Mouse (Mus musculus): ENCODE data around the gene Actc1. TPM values are rescaled to one million over a fixed set of nuclear protein-coding genes. Genes with fewer than 3 reads are reported as not detected.

Gene Actc1
- polyA plus RNA-seq, 2 experiments: 1.4 to 1.6 TPM

DNA sequence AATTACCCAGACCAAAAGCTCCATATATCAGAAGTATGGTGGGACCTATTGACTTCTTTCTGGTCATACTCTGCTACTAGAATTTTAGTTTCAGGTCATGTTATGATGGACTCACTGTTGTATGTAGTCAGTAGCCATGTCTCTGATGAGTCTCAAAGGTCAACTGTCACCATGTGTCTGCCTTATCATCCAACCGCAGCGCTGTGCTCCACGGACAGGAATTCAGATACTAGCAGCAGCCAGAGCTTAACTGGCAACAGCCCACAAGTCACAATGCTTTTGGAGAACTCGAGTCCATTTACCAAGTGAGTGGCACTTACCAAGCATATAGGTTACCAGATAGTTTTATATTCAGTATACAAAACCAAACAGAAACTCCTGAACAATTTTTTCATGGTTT, 44.3 kb upstream of the Actc1 start:
- DNase-seq (ENCODE audit: low read depth in 3 of 3, low spot score in 3 of 3) (peak in 2 of 3 experiments; percentile 17 to 28), ATAC-seq (ENCODE audit: insufficient read depth) (peak; percentile 67; the same call in 1 of the 2 replicates)
- H3K4me1 ChIP-seq (replicated peaks; ENCODE audit: control insufficient read depth in 2 of 2, insufficient read depth in 2 of 2, low read length in 1 of 2): peaks cover 0 to 7% of the 10 kb centered on the region in 2 experiments; a peak in 2 of 4 replicates
- H3K4me3 ChIP-seq (ENCODE audit: insufficient read depth in 1 of 2, low read depth in 2 of 2, low read length in 2 of 2): no peak overlapping the region
- H3K9ac ChIP-seq (replicated peaks): no peak overlapping the region
- H3K4me2 ChIP-seq (ENCODE audit: low read depth): no peak overlapping the region
- peak; percentile 59 for TF ChIP-seq EP300 (IDR thresholded peaks at IDR 0.05; ENCODE audit: low read depth)
- no peak for TF ChIP-seq CTCF (IDR thresholded peaks at IDR 0.05; ENCODE audit: low read depth)
- peaks cover 14% of the 10 kb centered on the region for H3K36me3 ChIP-seq (replicated peaks; ENCODE audit: control insufficient read depth, insufficient read depth, low read depth)
- H3K9me3 ChIP-seq (ENCODE audit: control insufficient read depth, low read length): no peaks in the 10 kb centered on the region
- no peaks in the 10 kb centered on the region for H3K27me3 ChIP-seq (ENCODE audit: control insufficient read depth, insufficient read depth, low read length)
- no peak overlapping the region for H3K27ac ChIP-seq
- WGBS (ENCODE audit: insufficient replicate concordance): 8% methylated on average over 4 of the region's 4 CpGs

DNA sequence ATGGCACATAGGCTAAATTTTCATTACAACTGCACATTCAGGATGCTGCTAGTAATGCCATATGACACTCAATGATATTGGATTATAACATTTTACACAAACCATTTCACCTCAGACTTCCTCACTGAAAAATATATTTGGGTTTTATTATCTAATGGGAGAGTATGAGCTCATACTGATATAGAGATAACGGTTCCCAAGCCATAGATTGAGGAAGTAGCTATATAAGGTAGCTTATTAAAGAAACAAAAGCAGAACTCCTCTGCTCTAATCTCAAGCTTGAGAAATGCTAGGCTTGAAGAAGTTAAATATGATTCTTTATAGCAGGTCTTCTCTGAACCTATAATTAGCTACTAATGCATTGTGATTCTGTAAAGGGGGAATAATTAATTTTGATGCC, 43.2 kb upstream of the Actc1 start:
- Histone ChIP-seq H3K4me3 (ENCODE audit: insufficient read depth in 1 of 2, low read depth in 2 of 2, low read length in 2 of 2) (no peak overlapping the region), H3K9ac (replicated peaks) (no peak overlapping the region), H3K27me3 (ENCODE audit: control insufficient read depth, insufficient read depth, low read length) (no peaks in the 10 kb centered on the region), H3K9me3 (ENCODE audit: control insufficient read depth, low read length) (no peaks in the 10 kb centered on the region), H3K36me3 (replicated peaks; ENCODE audit: control insufficient read depth, insufficient read depth, low read depth) (peaks cover 8% of the 10 kb centered on the region), H3K4me1 (replicated peaks; ENCODE audit: control insufficient read depth in 2 of 2, insufficient read depth in 2 of 2, low read length in 1 of 2) (peaks cover 0 to 7% of the 10 kb centered on the region in 2 experiments; a peak in 2 of 4 replicates), H3K27ac (no peak overlapping the region), H3K4me2 (ENCODE audit: low read depth) (no peak overlapping the region)
- TF ChIP-seq EP300 (IDR thresholded peaks at IDR 0.05; ENCODE audit: low read depth) (no peak), CTCF (IDR thresholded peaks at IDR 0.05; ENCODE audit: low read depth) (no peak)
- DNase-seq (ENCODE audit: low read depth in 3 of 3, low spot score in 3 of 3) (no peak), ATAC-seq (ENCODE audit: insufficient read depth) (no peak)
- WGBS (ENCODE audit: insufficient replicate concordance): 25% methylated on average over 1 of the region's 1 CpGs

DNA sequence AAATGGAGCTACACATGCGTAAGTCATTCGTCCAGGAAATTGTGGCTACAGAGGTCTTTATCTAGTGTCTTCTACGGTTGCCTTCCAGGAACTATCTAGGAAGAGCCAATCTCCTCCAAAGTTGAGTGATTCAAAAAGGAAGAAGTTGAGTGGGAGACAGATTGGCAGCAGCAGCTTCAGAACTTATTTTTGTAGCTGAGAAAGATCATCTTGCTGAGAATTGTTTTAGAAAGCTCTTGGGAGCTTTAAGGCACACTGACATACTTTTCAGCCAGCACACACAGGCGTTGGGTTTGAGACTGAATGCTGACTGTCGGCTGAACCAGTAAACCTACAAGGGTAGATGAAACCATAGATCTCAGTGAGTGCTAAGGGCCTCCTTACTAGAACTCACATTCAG, 42.0 kb upstream of the Actc1 start:
- Histone ChIP-seq H3K27ac (no peak overlapping the region), H3K9me3 (ENCODE audit: control insufficient read depth, low read length) (no peaks in the 10 kb centered on the region), H3K4me2 (ENCODE audit: low read depth) (no peak overlapping the region), H3K9ac (replicated peaks) (no peak overlapping the region), H3K4me3 (ENCODE audit: insufficient read depth in 1 of 2, low read depth in 2 of 2, low read length in 2 of 2) (no peak overlapping the region), H3K4me1 (replicated peaks; ENCODE audit: control insufficient read depth in 2 of 2, insufficient read depth in 2 of 2, low read length in 1 of 2) (peaks cover 0 to 7% of the 10 kb centered on the region in 2 experiments; a peak in 2 of 4 replicates), H3K36me3 (replicated peaks; ENCODE audit: control insufficient read depth, insufficient read depth, low read depth) (no peaks in the 10 kb centered on the region), H3K27me3 (ENCODE audit: control insufficient read depth, insufficient read depth, low read length) (no peaks in the 10 kb centered on the region)
- 35% methylated on average over 5 of the region's 5 CpGs for WGBS (ENCODE audit: insufficient replicate concordance)
- ATAC-seq (ENCODE audit: insufficient read depth) (no peak), DNase-seq (ENCODE audit: low read depth in 3 of 3, low spot score in 3 of 3) (no peak)
- no peak for TF ChIP-seq EP300 (IDR thresholded peaks at IDR 0.05; ENCODE audit: low read depth)
- no peak for TF ChIP-seq CTCF (IDR thresholded peaks at IDR 0.05; ENCODE audit: low read depth)

DNA sequence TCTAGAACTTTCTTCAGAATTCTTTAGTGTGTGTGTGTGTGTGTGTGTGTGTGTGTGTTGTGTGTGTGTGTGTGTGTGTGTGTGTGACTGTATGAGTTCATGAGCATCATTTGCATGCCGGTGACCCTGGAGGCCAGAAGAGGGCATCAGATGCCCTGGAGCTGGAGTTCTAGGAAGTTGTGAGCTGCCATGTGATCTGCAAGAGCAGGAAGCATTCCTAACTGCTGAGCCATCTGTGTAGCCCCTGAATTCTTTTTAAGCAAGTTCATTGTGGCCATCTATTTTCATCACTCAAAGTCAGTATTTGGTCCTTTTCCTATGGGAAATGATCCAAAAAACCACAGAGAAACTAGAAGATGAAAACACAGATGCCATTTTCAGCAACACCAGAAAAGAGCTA, 41.3 kb upstream of the Actc1 start:
- Histone ChIP-seq H3K27ac (no peak overlapping the region), H3K9ac (replicated peaks) (no peak overlapping the region), H3K4me1 (replicated peaks; ENCODE audit: control insufficient read depth in 2 of 2, insufficient read depth in 2 of 2, low read length in 1 of 2) (peaks cover 0 to 7% of the 10 kb centered on the region in 2 experiments; a peak in 2 of 4 replicates), H3K27me3 (ENCODE audit: control insufficient read depth, insufficient read depth, low read length) (no peaks in the 10 kb centered on the region), H3K4me3 (ENCODE audit: insufficient read depth in 1 of 2, low read depth in 2 of 2, low read length in 2 of 2) (no peak overlapping the region), H3K36me3 (replicated peaks; ENCODE audit: control insufficient read depth, insufficient read depth, low read depth) (no peaks in the 10 kb centered on the region), H3K4me2 (ENCODE audit: low read depth) (no peak overlapping the region), H3K9me3 (ENCODE audit: control insufficient read depth, low read length) (no peaks in the 10 kb centered on the region)
- WGBS (ENCODE audit: insufficient replicate concordance): 80% methylated on average over 1 of the region's 1 CpGs
- peak; percentile 28; the same call in 1 of the 2 replicates for TF ChIP-seq CTCF (IDR thresholded peaks at IDR 0.05; ENCODE audit: low read depth)
- no peak for TF ChIP-seq EP300 (IDR thresholded peaks at IDR 0.05; ENCODE audit: low read depth)
- ATAC-seq (ENCODE audit: insufficient read depth) (no peak), DNase-seq (ENCODE audit: low read depth in 3 of 3, low spot score in 3 of 3) (no peak)

DNA sequence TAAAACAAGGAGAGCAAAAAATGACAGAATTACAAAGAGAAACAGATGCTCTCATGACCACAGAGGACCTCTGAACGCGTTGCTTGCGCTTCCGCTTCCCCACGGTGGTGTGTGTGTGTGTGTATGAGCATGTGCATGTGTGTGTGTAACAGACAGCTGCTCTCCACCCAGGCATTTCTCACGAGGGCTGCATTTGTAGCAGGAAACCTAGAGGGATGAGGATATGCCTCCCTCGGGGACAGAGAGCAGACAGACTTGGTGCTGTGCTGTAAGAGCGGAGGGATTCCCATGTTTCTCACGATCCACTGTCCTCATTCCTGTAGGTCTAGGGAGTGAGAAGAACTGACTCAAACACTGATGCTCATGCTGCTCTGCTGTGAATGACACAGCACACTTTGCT, 40.2 kb upstream of the Actc1 start:
- WGBS (ENCODE audit: insufficient replicate concordance): 73% methylated on average over 9 of the region's 9 CpGs
- Histone ChIP-seq H3K9ac (replicated peaks) (no peak overlapping the region), H3K9me3 (ENCODE audit: control insufficient read depth, low read length) (no peaks in the 10 kb centered on the region), H3K4me2 (ENCODE audit: low read depth) (no peak overlapping the region), H3K27ac (no peak overlapping the region), H3K36me3 (replicated peaks; ENCODE audit: control insufficient read depth, insufficient read depth, low read depth) (no peaks in the 10 kb centered on the region), H3K4me3 (ENCODE audit: insufficient read depth in 1 of 2, low read depth in 2 of 2, low read length in 2 of 2) (no peak overlapping the region), H3K27me3 (ENCODE audit: control insufficient read depth, insufficient read depth, low read length) (no peaks in the 10 kb centered on the region), H3K4me1 (replicated peaks; ENCODE audit: control insufficient read depth in 2 of 2, insufficient read depth in 2 of 2, low read length in 1 of 2) (peaks cover 0 to 7% of the 10 kb centered on the region in 2 experiments; a peak in 2 of 4 replicates)
- TF ChIP-seq EP300 (IDR thresholded peaks at IDR 0.05; ENCODE audit: low read depth): no peak
- no peak for TF ChIP-seq CTCF (IDR thresholded peaks at IDR 0.05; ENCODE audit: low read depth)
- no peak for ATAC-seq (ENCODE audit: insufficient read depth)
- no peak for DNase-seq (ENCODE audit: low read depth in 3 of 3, low spot score in 3 of 3)

Measured in liver, embryonic 14.5 days (tissue).